Mouse (Mus musculus) small intestine, adult 2 months (tissue): ENCODE data around the gene Flnb.

ENCODE experiments used
- CTCF ChIP-seq: fragments of 200-500 bp; IDR thresholded peaks from 2 replicates; pipeline ENCODE4 v1.5.1; 2012; ENCODE audit warnings: low read depth, mild to moderate bottlenecking, control low read depth, inconsistent platforms, low read length, moderate library complexity, mixed read lengths; ENCODE audit not compliant: insufficient replicate concordance, insufficient read length; ENCODE audit errors: extremely low read depth
- POLR2A ChIP-seq: fragments of 200-500 bp; IDR thresholded peaks from 2 replicates; pipeline ENCODE4 v1.6.1; 2012; ENCODE audit warnings: low read depth, mild to moderate bottlenecking, control low read depth, inconsistent platforms, low read length, moderate library complexity

GRCm38 (mm10) chr14:7842631-7843332 lies 25.0 kb downstream of the Flnb start:
- TF ChIP-seq CTCF: no peak
- TF ChIP-seq POLR2A: no peak
